Mouse (Mus musculus) bone marrow, adult 2 months (tissue): Measurements from ENCODE around the gene Plcxd2. TPM values are rescaled to one million over a fixed set of nuclear protein-coding genes. Genes with fewer than 3 reads are reported as not detected.

Experiments
- H3K27ac ChIP-seq: fragments of 200-500 bp; 2 replicates; pipeline ENCODE4 v1.5.1; 2012; ENCODE audit warnings: low read depth, mild to moderate bottlenecking, control low read depth, inconsistent platforms, low read length; ENCODE audit not compliant: control insufficient read depth, poor library complexity, insufficient read depth
- H3K4me1 ChIP-seq: fragments of 200-500 bp; 2 replicates; pipeline ENCODE4 v1.6.1; 2011; ENCODE audit warnings: low read length; ENCODE audit not compliant: control insufficient read depth, insufficient read depth
- H3K4me3 ChIP-seq: fragments of 200-500 bp; replicated peaks from 2 replicates; pipeline ENCODE3; 2011; ENCODE audit warnings: mild to moderate bottlenecking, low read depth, low read length, control low read depth; ENCODE audit not compliant: control insufficient read depth
- CTCF ChIP-seq: fragments of 200-500 bp; IDR thresholded peaks from 2 replicates; pipeline ENCODE4 v1.5.1; 2011; ENCODE audit warnings: low read length, control low read depth; ENCODE audit not compliant: control insufficient read depth, insufficient read depth
- POLR2A ChIP-seq: fragments of 200-500 bp; IDR thresholded peaks from 2 replicates; pipeline ENCODE4 v1.6.1; 2011; ENCODE audit warnings: low read depth, mild to moderate bottlenecking, control low read depth, low read length, borderline replicate concordance; ENCODE audit not compliant: control insufficient read depth
- WGBS: fragments of 180-500 bp; shearing (Covaris S2); methylation state at CpG from one replicate; pipeline ENCODE4 v1.1.7; 2018; 5-methylcytosine and 5-hydroxymethylcytosine counted together
- polyA plus RNA-seq: library from polyadenylated mRNA; stranded (reverse); fragments of >200 nt; gene quantifications from 2 replicates; pipeline ENCODE4 v1.2.4, GENCODE M21; 2011; ENCODE audit warnings: low replicate concordance; ENCODE audit not compliant: missing spikeins, insufficient read depth, insufficient read length

The Plcxd2 gene
- polyA plus RNA-seq, 1 experiment: 0.85 TPM

GRCm38 (mm10) chr16:46001550-46002166 is 8.4 kb downstream of the Plcxd2 start:
- no peaks in the 10 kb centered on the region for H3K4me1 ChIP-seq
- TF ChIP-seq POLR2A (no peak), CTCF (no peak)
- no peak overlapping the region for H3K4me3 ChIP-seq
- WGBS: 30% methylated on average over 10 of the region's 10 CpGs
- no peak overlapping the region for H3K27ac ChIP-seq

- TF ChIP-seq CTCF: no peak
- TF ChIP-seq POLR2A: no peak
- no peak overlapping the region for H3K4me3 ChIP-seq
- no peaks in the 10 kb centered on the region for H3K4me1 ChIP-seq
- no peak overlapping the region for H3K27ac ChIP-seq
- WGBS: 54% methylated on average over 3 of the region's 3 CpGs
Measured at GRCm38 (mm10) chr16:46000976-46001375, 9.0 kb downstream of the Plcxd2 start.

GRCm38 (mm10) chr16:45999374-46000191 is 10.4 kb downstream of the Plcxd2 start:
- Histone ChIP-seq H3K27ac (no peak overlapping the region), H3K4me1 (no peaks in the 10 kb centered on the region), H3K4me3 (no peak overlapping the region)
- 81% methylated on average over 10 of the region's 10 CpGs for WGBS
- TF ChIP-seq CTCF (no peak), POLR2A (no peak)

GRCm38 (mm10) chr16:45998231-45998630 is 11.8 kb downstream of the Plcxd2 start:
- no peaks in the 10 kb centered on the region for H3K4me1 ChIP-seq
- no peak overlapping the region for H3K4me3 ChIP-seq
- no peak for TF ChIP-seq POLR2A
- TF ChIP-seq CTCF: no peak
- 71% methylated on average over 7 of the region's 7 CpGs for WGBS
- H3K27ac ChIP-seq: no peak overlapping the region

GRCm38 (mm10) chr16:45990901-45991676 is 18.9 kb downstream of the Plcxd2 start:
- Histone ChIP-seq H3K4me1 (no peaks in the 10 kb centered on the region; the same call in 1 of the 2 replicates), H3K27ac (no peak overlapping the region), H3K4me3 (no peak overlapping the region)
- 45% methylated on average over 10 of the region's 10 CpGs for WGBS
- TF ChIP-seq POLR2A (no peak), CTCF (no peak)

- WGBS: 67% methylated on average over 1 of the region's 1 CpGs
- Histone ChIP-seq H3K27ac (no peak overlapping the region), H3K4me1 (no peaks in the 10 kb centered on the region; the same call in 1 of the 2 replicates), H3K4me3 (no peak overlapping the region)
- no peak for TF ChIP-seq CTCF
- no peak for TF ChIP-seq POLR2A
Measured at GRCm38 (mm10) chr16:45986236-45986635, 23.8 kb downstream of the Plcxd2 start.

GRCm38 (mm10) chr16:45984610-45985606 is 25.1 kb downstream of the Plcxd2 start:
- H3K4me3 ChIP-seq: no peak overlapping the region
- H3K4me1 ChIP-seq: no peaks in the 10 kb centered on the region; the same call in 1 of the 2 replicates
- WGBS: 82% methylated on average over 4 of the region's 4 CpGs
- H3K27ac ChIP-seq: no peak overlapping the region
- no peak for TF ChIP-seq POLR2A
- TF ChIP-seq CTCF: no peak

- TF ChIP-seq POLR2A (no peak), CTCF (no peak)
- no peak overlapping the region for H3K4me3 ChIP-seq
- H3K4me1 ChIP-seq: no peaks in the 10 kb centered on the region
- no peak overlapping the region for H3K27ac ChIP-seq
- 70% methylated on average over 1 of the region's 1 CpGs for WGBS
Measured at GRCm38 (mm10) chr16:45976251-45976650, 33.8 kb downstream of the Plcxd2 start.
